In the genomic region with DNA sequence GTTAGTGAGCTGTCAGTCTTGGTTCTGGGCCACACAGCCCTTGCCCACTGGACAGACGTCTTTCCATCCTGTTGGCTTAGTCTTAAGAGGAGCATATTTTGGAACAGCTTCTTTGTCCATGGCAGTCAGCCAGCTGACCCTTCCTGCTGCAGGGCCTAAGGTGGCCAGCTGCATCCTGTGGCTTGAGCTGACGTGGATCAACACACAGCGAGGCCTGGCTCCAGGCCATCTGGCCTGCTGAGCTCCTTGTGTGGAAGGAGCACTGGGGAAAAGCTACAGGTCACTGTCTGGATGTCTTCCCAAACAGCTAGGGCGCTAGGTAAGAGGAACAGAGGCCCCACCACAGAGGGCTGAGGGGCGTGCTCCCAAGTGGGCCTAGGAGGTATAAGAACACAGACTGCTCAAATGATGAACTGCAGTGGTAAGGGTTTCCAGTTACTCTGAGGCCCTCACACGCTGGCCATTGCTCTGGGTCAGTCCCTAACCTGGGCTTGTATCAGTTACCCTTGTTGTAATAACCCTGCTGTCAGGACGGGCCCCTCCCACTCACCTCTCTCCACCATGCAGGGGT, we compare ENCODE assay signal across 10 mouse cellular contexts.
DNase-seq lines count a peak whose midpoint lies in the region; ATAC-seq and TF ChIP-seq lines count a peak whose summit lies in the region.
"Had no signal": no experiment of that assay in that cellular context is flagged by ENCODE, and none has a peak within 500 bp of the region (broad histone marks: within the 10 kb centered on the region; RNA-seq: fewer than 3 reads in every experiment).

No protein-coding gene starts in this region.

- 45% methylated on average over 7 of the region's 7 CpGs for WGBS in hindbrain, postnatal 0 days
- WGBS in liver, embryonic 16.5 days (ENCODE audit: insufficient replicate concordance): 49% methylated on average over 7 of the region's 7 CpGs

- DNase-seq in layer of hippocampus, adult 8-10 months (ENCODE audit: low spot score in 2 of 2): peak; percentile 36 to 41
- DNase-seq in layer of hippocampus, postnatal 36 days: no peak
- DNase-seq in cerebellum, adult 11-12 months: peak; percentile 63
- DNase-seq in heart, adult 11 months: peak; percentile 99
- DNase-seq in hindbrain, postnatal 0 days (ENCODE audit: low spot score): peak; percentile 65
- DNase-seq in retina, embryonic 14.5 days (ENCODE audit: low spot score): peak; percentile 34
- no peak for DNase-seq in thymus, postnatal 36 days

- no peaks in the 10 kb centered on the region for H3K9me3 ChIP-seq in hindbrain, postnatal 0 days (ENCODE audit: low read length)
- no peaks in the 10 kb centered on the region for H3K9me3 ChIP-seq in liver, embryonic 16.5 days (replicated peaks; ENCODE audit: control insufficient read depth, low read length)
- H3K9me3 ChIP-seq: G1E; neural tube, embryonic 12.5 days had no signal

- peaks cover 6% of the 10 kb centered on the region; the same call in 1 of the 2 replicates for H3K4me1 ChIP-seq in hindbrain, postnatal 0 days (ENCODE audit: insufficient read depth, low read length)
- no peaks in the 10 kb centered on the region for H3K4me1 ChIP-seq in liver, embryonic 16.5 days (ENCODE audit: control insufficient read depth, low read depth, low read length)

- TF ChIP-seq CTCF in hindbrain, postnatal 0 days (IDR thresholded peaks at IDR 0.05; ENCODE audit: low read depth): no peak

- no peak overlapping the region for H3K4me3 ChIP-seq in hindbrain, postnatal 0 days (ENCODE audit: low read length)
- H3K4me3 ChIP-seq in liver, embryonic 16.5 days (ENCODE audit: low read depth, low read length): no peak overlapping the region
- H3K4me3 ChIP-seq: neural tube, embryonic 12.5 days had no signal

- no peak overlapping the region for H3K4me2 ChIP-seq in hindbrain, postnatal 0 days (ENCODE audit: low read depth, low read length)
- no peak overlapping the region for H3K4me2 ChIP-seq in liver, embryonic 16.5 days (ENCODE audit: low read depth, low read length)
- H3K4me2 ChIP-seq: neural tube, embryonic 12.5 days had no signal

- no peak overlapping the region for H3K9ac ChIP-seq in hindbrain, postnatal 0 days (replicated peaks; ENCODE audit: low read length)
- H3K9ac ChIP-seq in liver, embryonic 16.5 days (ENCODE audit: low read depth, low read length): no peak overlapping the region
- H3K9ac ChIP-seq: neural tube, embryonic 12.5 days had no signal

- H3K36me3 ChIP-seq in hindbrain, postnatal 0 days (ENCODE audit: insufficient read depth, low read length): no peaks in the 10 kb centered on the region
- no peaks in the 10 kb centered on the region for H3K36me3 ChIP-seq in liver, embryonic 16.5 days (ENCODE audit: control insufficient read depth, insufficient read depth)
- H3K36me3 ChIP-seq: G1E; neural tube, embryonic 12.5 days had no signal

- no peaks in the 10 kb centered on the region for H3K27me3 ChIP-seq in hindbrain, postnatal 0 days (ENCODE audit: insufficient read depth, low read length)
- H3K27me3 ChIP-seq in liver, embryonic 16.5 days (ENCODE audit: control insufficient read depth, insufficient read depth, low read depth, low read length): no peaks in the 10 kb centered on the region
- H3K27me3 ChIP-seq: neural tube, embryonic 12.5 days had no signal

- ATAC-seq in hindbrain, postnatal 0 days: peak; percentile 34
- ATAC-seq in liver, embryonic 16.5 days (ENCODE audit: low read depth): peak; percentile 64

- H3K27ac ChIP-seq in hindbrain, postnatal 0 days: peak overlapping the region; percentile 41; the same call in 1 of the 2 replicates
- no peak overlapping the region for H3K27ac ChIP-seq in liver, embryonic 16.5 days (ENCODE audit: low read length)
- H3K27ac ChIP-seq: neural tube, embryonic 12.5 days had no signal

Comparison
In these comparisons a context has a peak if more than half of its experiments do, and no peak if none do; other contexts are left out.
1. DNase-seq: peak in layer of hippocampus, adult 8-10 months (2 of 2), cerebellum, adult 11-12 months (single experiment), heart, adult 11 months (single experiment), hindbrain, postnatal 0 days (single experiment) and retina, embryonic 14.5 days (single experiment); none in layer of hippocampus, postnatal 36 days (0 of 2) and thymus, postnatal 36 days (0 of 2).